Mouse (Mus musculus) kidney, postnatal 0 days (tissue): ENCODE data around the gene Il20ra. TPM values are rescaled to one million over a fixed set of nuclear protein-coding genes. Genes with fewer than 3 reads are reported as not detected.

Experiments
- ATAC-seq: fragments of 200-750 bp; cut with Nextera tagmentation; replicated peaks from 2 replicates; pipeline ENCODE4 v1.8.0; 2017; ENCODE audit warnings: low read depth, moderate number of reproducible peaks, moderate TSS enrichment, moderate library complexity; ENCODE audit not compliant: low FRiP score
- DNase-seq: peaks from one replicate; pipeline ENCODE4 v3.0.0-alpha.2; 2016; ENCODE audit warnings: low spot score
- H3K27ac ChIP-seq: fragments of 300-500 bp; sonication (generic); 2 replicates; pipeline ENCODE4 v1.5.1; 2014; ENCODE audit warnings: mild to moderate bottlenecking
- H3K27me3 ChIP-seq: fragments of 300-500 bp; sonication (generic); 2 replicates; pipeline ENCODE4 v1.6.1; 2014; ENCODE audit warnings: low read length, mixed read lengths; ENCODE audit not compliant: insufficient read depth
- H3K36me3 ChIP-seq: fragments of 300-500 bp; sonication (generic); 2 replicates; pipeline ENCODE4 v1.6.1; 2014; ENCODE audit warnings: low read length, mixed read lengths; ENCODE audit not compliant: insufficient read depth
- H3K4me1 ChIP-seq: fragments of 300-500 bp; sonication (generic); replicated peaks from 2 replicates; pipeline ENCODE4 v1.6.1; 2014; ENCODE audit warnings: antibody characterized with exemption, low read length, mixed read lengths; ENCODE audit not compliant: insufficient read depth
- H3K4me2 ChIP-seq: fragments of 300-500 bp; sonication (generic); 2 replicates; pipeline ENCODE4 v1.6.1; 2014; ENCODE audit warnings: mild to moderate bottlenecking, low read length, moderate library complexity, mixed read lengths
- H3K4me3 ChIP-seq: fragments of 300-500 bp; sonication (generic); replicated peaks from 2 replicates; pipeline ENCODE4 v1.5.1; 2014; ENCODE audit warnings: low read depth, low read length
- H3K9ac ChIP-seq: fragments of 300-500 bp; sonication (generic); 2 replicates; pipeline ENCODE4 v1.6.1; 2014; ENCODE audit warnings: low read depth, low read length
- H3K9me3 ChIP-seq: fragments of 300-500 bp; sonication (generic); replicated peaks from 2 replicates; pipeline ENCODE4 v1.6.1; 2016; ENCODE audit warnings: low read length, inconsistent platforms, mixed read lengths
- CTCF ChIP-seq: IDR thresholded peaks from 2 replicates; pipeline ENCODE4 v1.5.1; 2016; ENCODE audit warnings: antibody characterized with exemption, low read depth, mild to moderate bottlenecking, moderate library complexity
- WGBS: fragments of 180-500 bp; shearing (Covaris S2); extraction: QIAGEN DNeasy Blood & Tissue Kit; methylation state at CpG from one replicate; pipeline ENCODE4 v1.1.7; 2014; 5-methylcytosine and 5-hydroxymethylcytosine counted together
- polyA plus RNA-seq: library from polyadenylated mRNA; unstranded; fragments of >200 nt; fragmentation: Nextera tagmentation; extraction: Ambion mirVana; gene quantifications from 2 replicates; pipeline ENCODE4 v1.2.1, GENCODE M21; 2015

Il20ra gene
- polyA plus RNA-seq, 1 experiment from 2014 or later = 0.11 TPM

DNA sequence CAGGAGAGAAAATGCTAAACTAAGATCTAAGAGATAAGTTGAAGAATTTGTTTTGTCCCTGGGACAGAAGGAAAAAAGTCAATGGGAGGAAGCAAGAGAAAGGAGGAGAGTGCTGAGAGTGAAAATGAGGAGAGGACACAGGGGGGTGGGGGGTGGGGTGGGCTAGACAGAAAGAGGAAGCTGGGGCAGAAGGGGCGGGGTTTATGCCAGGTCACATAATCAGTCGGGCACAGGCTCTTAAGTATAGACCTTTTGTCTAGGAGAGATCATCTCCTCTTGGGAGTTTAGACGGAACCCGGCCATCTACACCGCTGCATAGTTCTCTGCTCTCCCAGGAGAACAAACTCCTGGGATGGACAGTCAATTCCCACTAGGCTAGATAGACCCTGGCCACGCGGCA lies 90.6 kb downstream of the Il20ra start:
- Histone ChIP-seq H3K36me3 (no peaks in the 10 kb centered on the region), H3K9me3 (no peaks in the 10 kb centered on the region), H3K4me1 (no peaks in the 10 kb centered on the region), H3K9ac (no peak overlapping the region), H3K27me3 (no peaks in the 10 kb centered on the region), H3K4me2 (no peak overlapping the region), H3K4me3 (no peak overlapping the region), H3K27ac (no peak overlapping the region)
- WGBS = 80% methylated on average over 7 of the region's 7 CpGs
- no peak for ATAC-seq
- no peak for DNase-seq
- no peak for TF ChIP-seq CTCF

GRCm38 (mm10) chr10:19804763-19805162 lies 92.4 kb downstream of the Il20ra start:
- H3K27me3 ChIP-seq = no peaks in the 10 kb centered on the region
- no peaks in the 10 kb centered on the region for H3K9me3 ChIP-seq
- no peaks in the 10 kb centered on the region for H3K36me3 ChIP-seq
- DNase-seq = no peak
- 81% methylated on average over 7 of the region's 7 CpGs for WGBS
- no peak overlapping the region for H3K4me2 ChIP-seq
- H3K27ac ChIP-seq = no peak overlapping the region
- ATAC-seq = no peak
- H3K4me3 ChIP-seq = no peak overlapping the region
- no peaks in the 10 kb centered on the region for H3K4me1 ChIP-seq
- no peak overlapping the region for H3K9ac ChIP-seq
- TF ChIP-seq CTCF = no peak

Other genes starting within 250 kb of the Il20ra start
- 69.2 and 75.7 TPM in 2 replicates for gene Ifngr1, start 120.6 kb upstream of the Il20ra start, polyA plus RNA-seq
- not detected in 2 replicates for gene Il22ra2, start 90.6 kb upstream of the Il20ra start, polyA plus RNA-seq
- 0.07 and 0.11 TPM in 2 replicates for gene Slc35d3, start 138.9 kb downstream of the Il20ra start, polyA plus RNA-seq
- 61.1 and 64.8 TPM in 2 replicates for gene Pex7, start 195.1 kb downstream of the Il20ra start, polyA plus RNA-seq
- gene Map3k5, start 221.9 kb downstream of the Il20ra start, polyA plus RNA-seq = 2.2 and 3.0 TPM in 2 replicates